Mouse (Mus musculus) R1 (cell line): ENCODE data around the gene Nwd2.

ENCODE experiments used
- DNase-seq: peaks from one replicate; pipeline ENCODE4 v3.0.0-alpha.2; 2018; ENCODE audit warnings: low read depth, low spot score

Gene Nwd2

GRCm38 (mm10) chr5:63649070-63649532 is at the start of gene Nwd2:
Gene Nwd2 (plus strand): TSS chr5:63649102.
- DNase-seq = no peak

- DNase-seq = no peak
Observed at GRCm38 (mm10) chr5:63607447-63607846, 41.5 kb upstream of the Nwd2 start.

- no peak for DNase-seq
Observed at GRCm38 (mm10) chr5:63616792-63617668, 31.9 kb upstream of the Nwd2 start.

- DNase-seq = no peak
Observed at GRCm38 (mm10) chr5:63624123-63624522, 24.8 kb upstream of the Nwd2 start.

GRCm38 (mm10) chr5:63627832-63628530 is 20.9 kb upstream of the Nwd2 start:
- no peak for DNase-seq

- no peak for DNase-seq
Observed at GRCm38 (mm10) chr5:63628531-63628871, 20.4 kb upstream of the Nwd2 start.

GRCm38 (mm10) chr5:63634636-63635035 is 14.3 kb upstream of the Nwd2 start:
- no peak for DNase-seq

GRCm38 (mm10) chr5:63648187-63648586 is 715 bp upstream of the Nwd2 start:
- peak; percentile 20 for DNase-seq

GRCm38 (mm10) chr5:63649533-63650464 is 897 bp downstream of the Nwd2 start:
- DNase-seq = peak; percentile 46

GRCm38 (mm10) chr5:63651813-63652212 is 2.9 kb downstream of the Nwd2 start:
- no peak for DNase-seq

- DNase-seq = no peak
Observed at GRCm38 (mm10) chr5:63652705-63653104, 3.8 kb downstream of the Nwd2 start.

GRCm38 (mm10) chr5:63666884-63667283 is 18.0 kb downstream of the Nwd2 start:
- DNase-seq = no peak

GRCm38 (mm10) chr5:63675934-63676333 is 27.0 kb downstream of the Nwd2 start:
- no peak for DNase-seq

GRCm38 (mm10) chr5:63689084-63689483 is 40.2 kb downstream of the Nwd2 start:
- peak; percentile 17 for DNase-seq

GRCm38 (mm10) chr5:63696784-63697183 is 47.9 kb downstream of the Nwd2 start:
- DNase-seq = no peak

- DNase-seq = no peak
Observed at GRCm38 (mm10) chr5:63697196-63697595, 48.3 kb downstream of the Nwd2 start.

- no peak for DNase-seq
Observed at GRCm38 (mm10) chr5:63728955-63729354, 80.1 kb downstream of the Nwd2 start.

GRCm38 (mm10) chr5:63735521-63735920 is 86.6 kb downstream of the Nwd2 start:
- no peak for DNase-seq

GRCm38 (mm10) chr5:63743426-63743825 is 94.5 kb downstream of the Nwd2 start:
- DNase-seq = no peak

GRCm38 (mm10) chr5:63748299-63748698 is 99.4 kb downstream of the Nwd2 start:
- DNase-seq = no peak

- DNase-seq = no peak
Observed at GRCm38 (mm10) chr5:63748759-63749158, 99.9 kb downstream of the Nwd2 start.
